Mouse (Mus musculus): ENCODE results near the gene Adrm1.

- TF ChIP-seq CTCF (IDR thresholded peaks at IDR 0.05; ENCODE audit: extremely low read depth, insufficient read depth, insufficient read length, insufficient replicate concordance) = no peak
- TF ChIP-seq POLR2A (IDR thresholded peaks at IDR 0.05; ENCODE audit: low read depth, low read length) = no peak
These were observed 53.4 kb downstream of the Adrm1 start for GRCm38 (mm10) chr2:180224647-180225043.
